Mouse (Mus musculus) lung, postnatal 0 days (tissue): ENCODE data around the gene Anks1.

Experiments used
- CTCF ChIP-seq: IDR thresholded peaks from 2 replicates; pipeline ENCODE4 v1.5.1; 2016; ENCODE audit warnings: antibody characterized with exemption, mild to moderate bottlenecking
- EP300 ChIP-seq: IDR thresholded peaks from 2 replicates; pipeline ENCODE4 v1.6.1; 2016; ENCODE audit warnings: antibody characterized with exemption, mild to moderate bottlenecking, control low read depth

GRCm38 (mm10) chr17:28016056-28016797, 107.1 kb downstream of the Anks1 start:
- TF ChIP-seq CTCF (no peak), EP300 (no peak; the same call in 1 of the 2 replicates)
